In genomic region chr7:127232622-127233367, GRCm38 (mm10) we compare ENCODE assay signal across 8 mouse cellular contexts. TPM values are rescaled to one million over a fixed set of nuclear protein-coding genes. Genes with fewer than 3 reads are reported as not detected.
A peak's percentile ranks its signal among the peaks of the same experiment; 100 is the strongest.
DNase-seq lines count a peak whose midpoint lies in the region; ATAC-seq and TF ChIP-seq lines count a peak whose summit lies in the region.

TSS of gene Zfp553 (plus strand) at chr7:127233061.
TSS of gene Sept1 (minus strand) at chr7:127233130.

- peak within 1 kb of the TSS; percentile 94 for H3K9ac ChIP-seq in MEL (ENCODE audit: control insufficient read depth, low read depth, low read length, poor library complexity, severe bottlenecking)
- H3K9ac ChIP-seq in forebrain, postnatal 0 days = peak within 1 kb of the TSS; percentile 100
- H3K9ac ChIP-seq in lung, embryonic 15.5 days = peak within 1 kb of the TSS; percentile 94

- peaks cover 0 to 14% of the 10 kb centered on the region in 2 experiments; a peak in 3 of 4 replicates for H3K36me3 ChIP-seq in MEL (ENCODE audit: control insufficient read depth in 1 of 2, insufficient read depth in 2 of 2, low read length in 2 of 2)
- peaks cover 28% of the 10 kb centered on the region for H3K36me3 ChIP-seq in forebrain, postnatal 0 days (ENCODE audit: insufficient read depth)
- peaks cover 43% of the 10 kb centered on the region for H3K36me3 ChIP-seq in lung, embryonic 15.5 days

- no peaks in the 10 kb centered on the region for H3K9me3 ChIP-seq in MEL (replicated peaks; ENCODE audit: insufficient read depth, low read length)
- no peaks in the 10 kb centered on the region for H3K9me3 ChIP-seq in forebrain, postnatal 0 days (ENCODE audit: low read length)
- H3K9me3 ChIP-seq in lung, embryonic 15.5 days = no peaks in the 10 kb centered on the region

- ATAC-seq in forebrain, postnatal 0 days = peak; percentile 96
- peak; percentile 92 for ATAC-seq in lung, embryonic 15.5 days (ENCODE audit: borderline replicate concordance, extremely low read depth, low FRiP score, low TSS enrichment)
- ATAC-seq in neutrophil, adult 5-6 weeks (ENCODE audit: extremely low read depth, insufficient number of reproducible peaks, low FRiP score, poor library complexity, severe bottlenecking) = peak; percentile 54

- WGBS in cerebellum, adult 2 months = under 1% methylated on average over 64 of the region's 64 CpGs
- 2% methylated on average over 63 of the region's 64 CpGs for WGBS in forebrain, postnatal 0 days
- WGBS in lung, embryonic 15.5 days = under 1% methylated on average over 64 of the region's 64 CpGs

- peak within 1 kb of the TSS; percentile 80 to 83 for H3K4me3 ChIP-seq in MEL (ENCODE audit: control insufficient read depth in 1 of 2, insufficient read depth in 1 of 2, low read depth in 2 of 2, low read length in 2 of 2)
- peak within 1 kb of the TSS; percentile 86 for H3K4me3 ChIP-seq in cerebellum, adult 2 months (replicated peaks; ENCODE audit: insufficient read depth, low read depth, low read length)
- peak within 1 kb of the TSS; percentile 88 for H3K4me3 ChIP-seq in forebrain, postnatal 0 days (ENCODE audit: low read depth, low read length)
- H3K4me3 ChIP-seq in lung, embryonic 15.5 days = peak within 1 kb of the TSS; percentile 95

- H3K4me1 ChIP-seq in MEL (ENCODE audit: control insufficient read depth in 1 of 2, insufficient read depth in 2 of 2, low read length in 2 of 2) = peaks cover 2 to 20% of the 10 kb centered on the region in 2 experiments; a peak in 3 of 4 replicates
- peaks cover 8% of the 10 kb centered on the region; the same call in 1 of the 2 replicates for H3K4me1 ChIP-seq in cerebellum, adult 2 months (ENCODE audit: control insufficient read depth, insufficient read depth, low read length)
- peaks cover 15% of the 10 kb centered on the region for H3K4me1 ChIP-seq in forebrain, postnatal 0 days (ENCODE audit: insufficient read depth)
- peaks cover 33% of the 10 kb centered on the region for H3K4me1 ChIP-seq in lung, embryonic 15.5 days

- intact Hi-C loops in heart, postnatal 36 days (cut with DNase I) = no loop called here

- no peaks in the 10 kb centered on the region for H3K27me3 ChIP-seq in MEL (ENCODE audit: control insufficient read depth in 1 of 2, insufficient read depth in 2 of 2, low read length in 2 of 2)
- no peaks in the 10 kb centered on the region for H3K27me3 ChIP-seq in cerebellum, adult 2 months (ENCODE audit: control insufficient read depth, insufficient read depth, low read length)
- no peaks in the 10 kb centered on the region for H3K27me3 ChIP-seq in forebrain, postnatal 0 days (ENCODE audit: insufficient read depth, low read length)
- no peaks in the 10 kb centered on the region for H3K27me3 ChIP-seq in lung, embryonic 15.5 days

- DNase-seq in MEL (ENCODE audit: low read depth, low spot score) = peak; percentile 88
- peak; percentile 91 for DNase-seq in cerebellum, adult 2 months
- DNase-seq in forebrain, postnatal 0 days = peak; percentile 92
- peak; percentile 84 to 89 for DNase-seq in heart, postnatal 36 days
- DNase-seq in layer of hippocampus, adult 8-10 months (ENCODE audit: low spot score in 2 of 2) = peak; percentile 71 to 77
- DNase-seq in thymus, adult 18-20 months = peak; percentile 76 to 82

- no peak for TF ChIP-seq CTCF in MEL (IDR thresholded peaks at IDR 0.05 in 2 of 3, conservative IDR thresholded peaks at IDR 0.05 in 1 of 3; ENCODE audit: control insufficient read depth in 1 of 3, insufficient read depth in 1 of 3, low read depth in 2 of 3, low read length in 3 of 3, poor library complexity in 1 of 3, severe bottlenecking in 1 of 3)
- no peak for TF ChIP-seq CTCF in cerebellum, adult 2 months (IDR thresholded peaks at IDR 0.05; ENCODE audit: borderline replicate concordance, insufficient read depth, low read depth, low read length)
- TF ChIP-seq CTCF in forebrain, postnatal 0 days (IDR thresholded peaks at IDR 0.05; ENCODE audit: low read depth) = peak; percentile 35

- peaks cover 37% of the 10 kb centered on the region for H3K79me2 ChIP-seq in MEL (ENCODE audit: control insufficient read depth, insufficient read depth, low read length, poor library complexity)

- peak within 1 kb of the TSS; percentile 74 for H3K4me2 ChIP-seq in forebrain, postnatal 0 days (ENCODE audit: low read depth)
- peak within 1 kb of the TSS; percentile 66 for H3K4me2 ChIP-seq in lung, embryonic 15.5 days

- no peak; a peak in 1 of 4 replicates for TF ChIP-seq EP300 in MEL (IDR thresholded peaks at IDR 0.05; ENCODE audit: low read depth in 1 of 2, low read length in 2 of 2)

- no peak for TF ChIP-seq RAD21 in MEL (IDR thresholded peaks at IDR 0.05; ENCODE audit: low read depth, low read length)

- TF ChIP-seq POLR2A in MEL (IDR thresholded peaks at IDR 0.05; ENCODE audit: control insufficient read depth in 1 of 2, insufficient read depth in 1 of 2, low read depth in 1 of 2, low read length in 2 of 2, poor library complexity in 1 of 2) = peak; percentile 51 to 85
- peak; percentile 66 for TF ChIP-seq POLR2A in cerebellum, adult 2 months (IDR thresholded peaks at IDR 0.05; ENCODE audit: borderline replicate concordance, insufficient read depth, low read length)

- H3K27ac ChIP-seq in MEL (ENCODE audit: control insufficient read depth, low read depth, low read length) = peak within 1 kb of the TSS; percentile 74
- peak within 1 kb of the TSS; percentile 77 for H3K27ac ChIP-seq in cerebellum, adult 2 months (ENCODE audit: insufficient read depth, low read length)
- peak within 1 kb of the TSS; percentile 99 for H3K27ac ChIP-seq in forebrain, postnatal 0 days (ENCODE audit: low read depth, low read length)
- peak within 1 kb of the TSS; percentile 99 for H3K27ac ChIP-seq in lung, embryonic 15.5 days

TF ChIP-seq in MEL, 35 proteins besides CTCF, POLR2A, EP300 and RAD21:
- TF ChIP-seq BHLHE40 (IDR thresholded peaks at IDR 0.05; ENCODE audit: borderline replicate concordance, low read depth, low read length) (peak; percentile 36; the same call in 1 of the 2 replicates), MXI1 (IDR thresholded peaks at IDR 0.05; ENCODE audit: low read depth, low read length) (peak; percentile 67; the same call in 1 of the 2 replicates), KAT2A (conservative IDR thresholded peaks at IDR 0.05; ENCODE audit: low read depth, low read length) (no peak; the same call in 1 of the 2 replicates), MAZ (IDR thresholded peaks at IDR 0.05; ENCODE audit: low read depth, low read length) (peak; percentile 41; the same call in 1 of the 2 replicates), ZMIZ1 (IDR thresholded peaks at IDR 0.05; ENCODE audit: low read depth, low read length) (0 out of 2 replicates have a peak, but pooled peaks have one; percentile 25), SMC3 (IDR thresholded peaks at IDR 0.05; ENCODE audit: low read depth, low read length) (no peak), TBP (IDR thresholded peaks at IDR 0.05; ENCODE audit: low read depth, low read length) (peak; percentile 67), ELF1 (IDR thresholded peaks at IDR 0.05; ENCODE audit: low read depth, low read length) (peak; percentile 81), CHD1 (IDR thresholded peaks at IDR 0.05; ENCODE audit: low read depth, low read length) (no peak), NELFE (IDR thresholded peaks at IDR 0.05; ENCODE audit: low read depth, low read length) (peak; percentile 58; the same call in 1 of the 2 replicates), MAX (IDR thresholded peaks at IDR 0.05; ENCODE audit: low read length) (peak; percentile 32), UBTF (IDR thresholded peaks at IDR 0.05; ENCODE audit: borderline replicate concordance, insufficient read depth, low read depth, low read length) (peak; percentile 38; the same call in 1 of the 2 replicates), HCFC1 (IDR thresholded peaks at IDR 0.05; ENCODE audit: low read depth, low read length) (peak; percentile 78), SIN3A (IDR thresholded peaks at IDR 0.05; ENCODE audit: low read length) (peak; percentile 15; the same call in 1 of the 2 replicates), TCF12 (IDR thresholded peaks at IDR 0.05; ENCODE audit: low read depth, low read length) (peak; percentile 50; the same call in 1 of the 2 replicates), RCOR1 (IDR thresholded peaks at IDR 0.05; ENCODE audit: low read depth, low read length) (no peak)
TF ChIP-seq in MEL: peak in this region for 12.

RNA-seq across cellular contexts. Expression of gene Zfp553, which starts in this region (rescaled TPM):
- 13.9 and 14.6 TPM in 2 replicates for total RNA-seq in MEL (2012; rRNA removed)
- polyA plus RNA-seq in MEL (2012; ENCODE audit: insufficient read depth in 1 of 2, insufficient read length in 2 of 2, low read depth in 1 of 2, low replicate concordance in 2 of 2, missing spikeins in 1 of 2) = 10 to 100 TPM in 1 of 2 experiments, not detected in 1; 19.0 TPM
- polyA plus RNA-seq in cerebellum, adult 2 months (2012; rRNA removed) = 16.6 and 17.6 TPM in 2 replicates
- 34.3 and 46.6 TPM in 2 replicates for total RNA-seq in forebrain, postnatal 0 days (2014; rRNA removed)
- polyA plus RNA-seq in forebrain, postnatal 0 days (2015; fragmentation: Nextera tagmentation; extraction: Ambion mirVana) = 29.8 and 35.9 TPM in 2 replicates
- total RNA-seq in heart, postnatal 36 days (2021) = 1 to 10 TPM; 6.0 to 6.6 TPM
- total RNA-seq in layer of hippocampus, adult 8-10 months (2022) = 10 to 100 TPM; 20.6 to 21.4 (median 20.9) TPM
- polyA plus RNA-seq in lung, embryonic 15.5 days (2015; fragmentation: Nextera tagmentation; extraction: Ambion mirVana) = 36.8 and 37.4 TPM in 2 replicates
- total RNA-seq in neutrophil, adult 5-6 weeks (2017) = 17.9 and 18.5 TPM in 2 replicates

RNA-seq across cellular contexts. Expression of gene Sept1, which starts in this region (rescaled TPM):
- 30.6 and 41.3 TPM in 2 replicates for total RNA-seq in MEL (2012; rRNA removed)
- polyA plus RNA-seq in MEL (2012; ENCODE audit: insufficient read depth in 1 of 2, insufficient read length in 2 of 2, low read depth in 1 of 2, low replicate concordance in 2 of 2, missing spikeins in 1 of 2) = 100 to 1,000 TPM in 1 of 2 experiments, not detected in 1; 116 TPM
- 11.3 and 12.5 TPM in 2 replicates for polyA plus RNA-seq in cerebellum, adult 2 months (2012; rRNA removed)
- 6.5 and 8.0 TPM in 2 replicates for total RNA-seq in forebrain, postnatal 0 days (2014; rRNA removed)
- 5.6 and 6.7 TPM in 2 replicates for polyA plus RNA-seq in forebrain, postnatal 0 days (2015; fragmentation: Nextera tagmentation; extraction: Ambion mirVana)
- total RNA-seq in heart, postnatal 36 days (2021) = 1 to 10 TPM; 2.8 TPM
- total RNA-seq in layer of hippocampus, adult 8-10 months (2022) = 1 to 10 TPM; 2.4 to 7.9 (median 7.0) TPM
- 21.7 and 28.9 TPM in 2 replicates for polyA plus RNA-seq in lung, embryonic 15.5 days (2015; fragmentation: Nextera tagmentation; extraction: Ambion mirVana)
- total RNA-seq in neutrophil, adult 5-6 weeks (2017) = 189 and 198 TPM in 2 replicates

Comparison
In these comparisons a context has a peak if more than half of its experiments do, and no peak if none do; other contexts are left out.
1. Peak in every context shown above with its lines: DNase-seq, ATAC-seq, H3K4me3 ChIP-seq and H3K27ac ChIP-seq.